Mouse (Mus musculus) MEL (cell line): ENCODE data around the gene Poc1a.
A peak's percentile ranks its signal among the peaks of the same experiment; 100 is the strongest.

Source experiments
- CTCF ChIP-seq, 3 experiments: IDR thresholded peaks in 2 of 3; conservative IDR thresholded peaks in 1 of 3; 2 replicates each; pipeline ENCODE4 v1.5.1; 2011 to 2012; ENCODE audit warnings: low read length in 3 of 3, low read depth in 2 of 3, mild to moderate bottlenecking in 2 of 3, improper control_type of control experiment in 1 of 3, inconsistent platforms in 1 of 3, mixed read lengths in 1 of 3, moderate library complexity in 1 of 3; ENCODE audit not compliant: control insufficient read depth in 1 of 3, insufficient read depth in 1 of 3, poor library complexity in 1 of 3, severe bottlenecking in 1 of 3
- E2F4 ChIP-seq: IDR thresholded peaks from 2 replicates; pipeline ENCODE4 v1.6.1; 2011; ENCODE audit warnings: low read depth, low read length, improper control_type of control experiment, borderline replicate concordance
- EP300 ChIP-seq, 2 experiments: IDR thresholded peaks; 2 replicates each; pipeline ENCODE4 v1.6.1; 2011; ENCODE audit warnings: improper control_type of control experiment in 2 of 2, low read length in 2 of 2, low read depth in 1 of 2, mild to moderate bottlenecking in 1 of 2
- ETS1 ChIP-seq: IDR thresholded peaks from 2 replicates; pipeline ENCODE4 v1.6.1; 2012; ENCODE audit warnings: low read depth, mild to moderate bottlenecking, inconsistent platforms, low read length, improper control_type of control experiment, moderate library complexity
- GATA1 ChIP-seq: IDR thresholded peaks from 2 replicates; pipeline ENCODE4 v1.6.1; 2011; ENCODE audit warnings: low read depth, low read length, improper control_type of control experiment
- JUND ChIP-seq: IDR thresholded peaks from 2 replicates; pipeline ENCODE4 v1.6.1; 2011; ENCODE audit warnings: low read depth, mild to moderate bottlenecking, improper control_type of control experiment, low read length
- MAFK ChIP-seq: IDR thresholded peaks from 2 replicates; pipeline ENCODE4 v1.6.1; 2011; ENCODE audit warnings: low read depth, mild to moderate bottlenecking, low read length, improper control_type of control experiment, borderline replicate concordance
- MAX ChIP-seq: IDR thresholded peaks from 2 replicates; pipeline ENCODE4 v1.6.1; 2011; ENCODE audit warnings: low read length, improper control_type of control experiment
- NELFE ChIP-seq: IDR thresholded peaks from 2 replicates; pipeline ENCODE4 v1.6.1; 2011; ENCODE audit warnings: low read depth, low read length, improper control_type of control experiment
- POLR2A ChIP-seq, 2 experiments: IDR thresholded peaks; 2 replicates each; pipeline ENCODE4 v1.6.1; 2011 to 2012; ENCODE audit warnings: low read length in 2 of 2, mild to moderate bottlenecking in 2 of 2, control low read depth in 1 of 2, improper control_type of control experiment in 1 of 2, low read depth in 1 of 2, moderate library complexity in 1 of 2; ENCODE audit not compliant: control insufficient read depth in 1 of 2, insufficient read depth in 1 of 2, poor library complexity in 1 of 2
- POLR2AphosphoS2 ChIP-seq: IDR thresholded peaks from 2 replicates; pipeline ENCODE4 v1.6.1; 2011; ENCODE audit warnings: low read length, improper control_type of control experiment
- SMC3 ChIP-seq: IDR thresholded peaks from 2 replicates; pipeline ENCODE4 v1.6.1; 2011; ENCODE audit warnings: low read depth, low read length, improper control_type of control experiment
- ZKSCAN1 ChIP-seq: IDR thresholded peaks from 2 replicates; pipeline ENCODE4 v1.6.1; 2012; ENCODE audit warnings: low read depth, mild to moderate bottlenecking, inconsistent platforms, low read length, improper control_type of control experiment, moderate library complexity

DNA sequence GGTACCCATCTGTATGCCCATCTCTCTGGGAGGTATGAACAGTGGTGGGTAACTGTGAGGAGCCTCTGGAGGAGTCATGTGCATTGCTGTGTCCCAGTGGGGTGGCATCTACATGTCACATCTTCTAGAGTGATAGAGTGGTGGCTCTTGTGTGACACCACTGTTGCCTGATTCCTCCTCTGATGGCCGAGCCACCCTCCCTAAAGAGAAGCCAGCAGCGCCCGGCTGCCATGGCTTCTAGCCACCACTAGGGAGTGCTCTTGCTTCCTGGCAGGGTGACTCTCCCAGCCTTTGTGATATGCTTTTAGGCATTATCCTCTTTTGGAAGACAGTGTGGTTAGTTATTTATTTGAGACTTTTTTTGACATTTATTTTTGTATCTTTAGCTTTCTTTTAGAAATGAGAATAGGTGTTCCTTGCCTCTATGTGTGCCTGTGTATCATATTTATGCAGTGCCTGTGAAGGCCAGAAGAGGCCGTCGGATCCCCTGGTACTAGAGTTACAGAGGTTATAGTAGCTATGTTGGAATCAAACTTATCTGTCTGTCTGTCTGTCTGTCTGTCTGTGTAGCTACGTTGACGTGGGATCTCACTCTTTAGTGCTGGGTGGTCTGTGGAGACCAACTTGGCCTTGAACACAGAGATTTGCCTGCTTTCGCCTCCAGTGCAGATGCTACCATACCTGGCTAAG is 25.9 kb downstream of the Poc1a start:
- TF ChIP-seq MAX (no peak), ETS1 (no peak), NELFE (no peak), EP300 (IDR thresholded peaks at IDR 0.05; ENCODE audit: low read depth in 1 of 2, low read length in 2 of 2) (no peak), E2F4 (no peak), MAFK (no peak), SMC3 (peak; percentile 80), POLR2AphosphoS2 (no peak), POLR2A (IDR thresholded peaks at IDR 0.05; ENCODE audit: control insufficient read depth in 1 of 2, insufficient read depth in 1 of 2, low read depth in 1 of 2, low read length in 2 of 2, poor library complexity in 1 of 2) (no peak), CTCF (IDR thresholded peaks at IDR 0.05 in 2 of 3, conservative IDR thresholded peaks at IDR 0.05 in 1 of 3; ENCODE audit: control insufficient read depth in 1 of 3, insufficient read depth in 1 of 3, low read depth in 2 of 3, low read length in 3 of 3, poor library complexity in 1 of 3, severe bottlenecking in 1 of 3) (peak; percentile 83 to 96 (median 89)), GATA1 (no peak), JUND (no peak), ZKSCAN1 (no peak)
